Mouse (Mus musculus): ENCODE results near the gene Serpini2.

- no peak for TF ChIP-seq CTCF (IDR thresholded peaks at IDR 0.05; ENCODE audit: low read depth)
- no peak for TF ChIP-seq EP300 (IDR thresholded peaks at IDR 0.05; ENCODE audit: low read depth)
These were observed 27.3 kb upstream of the Serpini2 start for GRCm38 (mm10) chr3:75297026-75297757.
